Mouse (Mus musculus): Measurements from ENCODE around the gene Zmym3. TPM values are rescaled to one million over a fixed set of nuclear protein-coding genes. Genes with fewer than 3 reads are reported as not detected.
A peak's percentile ranks its signal among the peaks of the same experiment; 100 is the strongest.
"Not testable (repeated sequence)": the region's sequence is repeated elsewhere in the genome, so short reads cannot be mapped to it uniquely, and the experiment has no call there.

The Zmym3 gene
- polyA plus RNA-seq, 1 experiment from 2014 or later = 6.5 TPM

DNA sequence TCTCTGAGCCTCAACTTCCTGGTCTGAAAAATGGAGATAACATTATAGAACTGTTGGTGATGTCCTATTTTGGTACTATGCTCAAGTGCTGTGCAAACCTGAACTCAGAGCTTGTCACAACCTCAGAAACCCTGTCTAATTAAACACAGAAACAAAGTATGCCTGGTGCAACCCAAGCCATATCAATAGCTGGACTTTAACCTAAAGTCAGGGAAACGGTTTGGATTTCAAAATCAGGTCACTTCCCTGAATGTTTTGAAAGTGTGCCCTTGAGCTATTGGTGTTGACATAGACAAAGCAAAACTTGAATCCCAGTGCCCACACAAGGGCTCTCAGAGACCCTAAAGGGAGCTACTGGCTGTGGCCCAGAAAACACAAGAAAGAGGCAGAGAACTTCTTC is 40.9 kb downstream of the Zmym3 start:
- Histone ChIP-seq H3K4me2 (ENCODE audit: low read depth, low read length) (peak overlapping the region; percentile 37), H3K9ac (ENCODE audit: low read depth, low read length) (no peak overlapping the region), H3K4me3 (ENCODE audit: low read depth, low read length) (no peak overlapping the region; the same call in 1 of the 2 replicates), H3K27me3 (ENCODE audit: control insufficient read depth, insufficient read depth, low read depth, low read length) (peaks cover 26% of the 10 kb centered on the region), H3K4me1 (ENCODE audit: control insufficient read depth, low read depth, low read length) (no peaks in the 10 kb centered on the region), H3K27ac (ENCODE audit: low read length) (no peak overlapping the region; the same call in none of the 2 replicates), H3K9me3 (replicated peaks; ENCODE audit: control insufficient read depth, low read length) (no peaks in the 10 kb centered on the region), H3K36me3 (ENCODE audit: control insufficient read depth, insufficient read depth) (no peaks in the 10 kb centered on the region)
- ATAC-seq (ENCODE audit: low read depth) = 0 out of 2 replicates have a peak, but pooled peaks have one; percentile 28
- WGBS (ENCODE audit: insufficient replicate concordance) = 34% methylated on average over 1 of the region's 1 CpGs

GRCm38 (mm10) chrX:101377076-101377475 is 43.6 kb downstream of the Zmym3 start:
- H3K4me2 ChIP-seq (ENCODE audit: low read depth, low read length) = no peak overlapping the region
- 35% methylated on average over 4 of the region's 4 CpGs for WGBS (ENCODE audit: insufficient replicate concordance)
- H3K9ac ChIP-seq (ENCODE audit: low read depth, low read length) = peak overlapping the region; percentile 31; the same call in 1 of the 2 replicates
- peaks cover 5% of the 10 kb centered on the region; the same call in 1 of the 2 replicates for H3K27me3 ChIP-seq (ENCODE audit: control insufficient read depth, insufficient read depth, low read depth, low read length)
- 0 out of 2 replicates have a peak overlapping the region, but pooled peaks have one; percentile 19 for H3K27ac ChIP-seq (ENCODE audit: low read length)
- ATAC-seq (ENCODE audit: low read depth) = peak; percentile 87
- no peaks in the 10 kb centered on the region for H3K4me1 ChIP-seq (ENCODE audit: control insufficient read depth, low read depth, low read length)
- peak overlapping the region; percentile 43 for H3K4me3 ChIP-seq (ENCODE audit: low read depth, low read length)
- no peaks in the 10 kb centered on the region for H3K36me3 ChIP-seq (ENCODE audit: control insufficient read depth, insufficient read depth)
- no peaks in the 10 kb centered on the region for H3K9me3 ChIP-seq (replicated peaks; ENCODE audit: control insufficient read depth, low read length)

DNA sequence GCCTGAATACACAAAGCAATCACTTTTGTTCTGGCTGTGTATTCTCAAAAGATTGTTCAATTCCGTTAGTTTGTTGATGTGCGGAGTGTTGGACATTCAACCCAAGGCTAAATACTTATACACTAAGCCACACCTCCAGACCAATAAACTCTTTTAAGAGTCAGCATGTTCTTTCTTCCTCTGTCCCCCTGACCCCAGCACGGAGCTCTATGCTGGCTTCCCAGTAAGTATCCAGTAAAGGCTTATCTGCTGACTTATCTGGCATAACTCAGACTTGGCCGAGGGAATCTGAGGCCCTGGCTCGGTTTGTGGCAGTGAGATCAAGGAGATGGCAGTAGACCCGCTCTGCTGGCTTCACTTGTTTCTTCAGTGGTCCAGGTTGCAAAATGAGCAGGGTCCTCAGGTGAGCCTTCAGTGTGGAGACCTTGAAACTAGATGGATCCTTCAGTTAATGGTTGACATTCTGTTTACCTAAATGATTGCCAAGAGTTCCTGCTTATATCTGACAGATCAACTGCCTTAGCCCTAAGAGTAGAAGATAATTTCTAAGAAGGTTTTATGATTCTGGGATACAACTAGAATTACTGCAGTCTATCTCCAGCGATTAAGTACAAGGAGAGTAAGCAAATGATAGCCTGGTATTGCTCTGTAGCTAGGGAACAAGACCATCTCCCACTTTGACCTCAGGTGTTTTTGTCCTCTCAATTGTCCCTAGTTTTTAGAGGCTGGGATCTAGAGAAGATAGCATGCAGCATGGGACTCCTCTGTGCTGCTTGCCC is 44.3 kb downstream of the Zmym3 start, which contains the start of gene Gjb1:
Gjb1 (plus strand) TSS at position 189 of the 779 bp plus-strand sequence.
- no peak within 1 kb of the TSS; the same call in 1 of the 2 replicates for H3K4me2 ChIP-seq (ENCODE audit: low read depth, low read length)

GRCm38 (mm10) chrX:101372946-101373345 is 47.7 kb downstream of the Zmym3 start:
- Histone ChIP-seq H3K4me2 (ENCODE audit: low read depth, low read length) (no peak overlapping the region), H3K36me3 (ENCODE audit: control insufficient read depth, insufficient read depth) (no peaks in the 10 kb centered on the region), H3K4me1 (ENCODE audit: control insufficient read depth, low read depth, low read length) (no peaks in the 10 kb centered on the region), H3K9ac (ENCODE audit: low read depth, low read length) (no peak overlapping the region), H3K4me3 (ENCODE audit: low read depth, low read length) (no peak overlapping the region), H3K27me3 (ENCODE audit: control insufficient read depth, insufficient read depth, low read depth, low read length) (peaks cover 2% of the 10 kb centered on the region; the same call in 1 of the 2 replicates), H3K27ac (ENCODE audit: low read length) (no peak overlapping the region), H3K9me3 (replicated peaks; ENCODE audit: control insufficient read depth, low read length) (no peaks in the 10 kb centered on the region)
- no peak for ATAC-seq (ENCODE audit: low read depth)
- 62% methylated on average over 5 of the region's 5 CpGs for WGBS (ENCODE audit: insufficient replicate concordance)

More for the DNA sequence above, 44.3 kb downstream of the Zmym3 start, which contains the start of gene Gjb1:
- WGBS (ENCODE audit: insufficient replicate concordance) = 51% methylated on average over 7 of the region's 7 CpGs
- no peaks in the 10 kb centered on the region for H3K9me3 ChIP-seq (replicated peaks; ENCODE audit: control insufficient read depth, low read length)
- peak within 1 kb of the TSS; percentile 48 for H3K27ac ChIP-seq (ENCODE audit: low read length)
- H3K27me3 ChIP-seq (ENCODE audit: control insufficient read depth, insufficient read depth, low read depth, low read length) = peaks cover 2% of the 10 kb centered on the region; the same call in 1 of the 2 replicates
- H3K9ac ChIP-seq (ENCODE audit: low read depth, low read length) = peak within 1 kb of the TSS; percentile 31; the same call in 1 of the 2 replicates
- no peaks in the 10 kb centered on the region for H3K4me1 ChIP-seq (ENCODE audit: control insufficient read depth, low read depth, low read length)
- H3K4me3 ChIP-seq (ENCODE audit: low read depth, low read length) = peak within 1 kb of the TSS; percentile 43
- no peaks in the 10 kb centered on the region for H3K36me3 ChIP-seq (ENCODE audit: control insufficient read depth, insufficient read depth)
- ATAC-seq (ENCODE audit: low read depth) = peak; percentile 39; the same call in 1 of the 2 replicates

- no peak overlapping the region for H3K4me2 ChIP-seq (ENCODE audit: low read depth, low read length)
- H3K27me3 ChIP-seq (ENCODE audit: control insufficient read depth, insufficient read depth, low read depth, low read length) = no peaks in the 10 kb centered on the region
- 47% methylated on average over 3 of the region's 3 CpGs for WGBS (ENCODE audit: insufficient replicate concordance)
- no peaks in the 10 kb centered on the region for H3K36me3 ChIP-seq (ENCODE audit: control insufficient read depth, insufficient read depth)
- H3K9me3 ChIP-seq (replicated peaks; ENCODE audit: control insufficient read depth, low read length) = no peaks in the 10 kb centered on the region
- no peaks in the 10 kb centered on the region for H3K4me1 ChIP-seq (ENCODE audit: control insufficient read depth, low read depth, low read length)
- no peak overlapping the region for H3K9ac ChIP-seq (ENCODE audit: low read depth, low read length)
- no peak overlapping the region for H3K27ac ChIP-seq (ENCODE audit: low read length)
- ATAC-seq (ENCODE audit: low read depth) = peak; percentile 27; the same call in 1 of the 2 replicates
- no peak overlapping the region for H3K4me3 ChIP-seq (ENCODE audit: low read depth, low read length)
Measured at GRCm38 (mm10) chrX:101370573-101370972, 50.1 kb downstream of the Zmym3 start.

DNA sequence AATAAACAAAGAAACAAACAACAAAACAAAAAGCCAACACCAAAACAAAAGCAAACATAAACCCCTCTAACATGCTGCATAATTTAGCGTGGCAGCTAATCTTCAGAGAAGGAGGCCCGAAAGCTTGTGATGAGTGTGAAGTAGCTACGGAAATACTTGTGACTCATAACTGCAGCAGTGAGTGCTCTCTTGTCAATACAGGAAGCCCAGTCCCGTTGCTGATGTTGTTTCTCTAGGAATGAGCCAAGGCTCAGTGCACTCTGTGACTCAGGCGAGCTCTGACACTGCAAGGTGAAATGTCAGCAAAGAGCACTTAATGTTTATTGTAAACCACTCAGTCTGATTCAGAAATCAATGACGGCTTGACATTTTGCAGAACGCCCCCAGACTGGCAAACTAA is 51.6 kb downstream of the Zmym3 start:
- Histone ChIP-seq H3K27ac (ENCODE audit: low read length) (no peak overlapping the region), H3K36me3 (ENCODE audit: control insufficient read depth, insufficient read depth) (no peaks in the 10 kb centered on the region), H3K9ac (ENCODE audit: low read depth, low read length) (no peak overlapping the region), H3K27me3 (ENCODE audit: control insufficient read depth, insufficient read depth, low read depth, low read length) (no peaks in the 10 kb centered on the region), H3K4me2 (ENCODE audit: low read depth, low read length) (no peak overlapping the region), H3K4me1 (ENCODE audit: control insufficient read depth, low read depth, low read length) (no peaks in the 10 kb centered on the region), H3K9me3 (replicated peaks; ENCODE audit: control insufficient read depth, low read length) (no peaks in the 10 kb centered on the region), H3K4me3 (ENCODE audit: low read depth, low read length) (no peak overlapping the region)
- WGBS (ENCODE audit: insufficient replicate concordance) = 55% methylated on average over 7 of the region's 7 CpGs
- ATAC-seq (ENCODE audit: low read depth) = no peak

DNA sequence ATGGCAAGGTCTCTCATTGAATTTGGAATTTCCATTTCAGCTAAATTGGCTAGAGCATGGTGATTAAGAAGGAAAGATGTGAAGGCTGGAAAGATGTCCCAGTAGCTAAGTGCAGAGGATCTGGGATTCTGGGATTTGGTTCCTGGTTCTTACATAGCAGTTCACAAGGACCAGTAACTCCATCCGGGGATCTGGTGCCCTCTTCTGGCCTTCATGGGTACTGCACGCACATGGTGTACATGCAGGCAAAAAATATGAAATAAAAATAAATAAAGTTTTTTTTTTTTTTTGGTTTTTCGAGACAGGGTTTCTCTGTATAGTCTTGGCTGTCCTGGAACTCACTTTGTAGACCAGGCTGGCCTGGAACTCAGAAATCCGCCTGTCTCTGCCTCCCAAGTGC is 61.7 kb downstream of the Zmym3 start:
- H3K4me3 ChIP-seq (ENCODE audit: low read depth, low read length); H3K36me3 ChIP-seq (ENCODE audit: control insufficient read depth, insufficient read depth); ATAC-seq (ENCODE audit: low read depth); H3K9ac ChIP-seq (ENCODE audit: low read depth, low read length); H3K27ac ChIP-seq (ENCODE audit: low read length); H3K4me2 ChIP-seq (ENCODE audit: low read depth, low read length); H3K9me3 ChIP-seq (replicated peaks; ENCODE audit: control insufficient read depth, low read length); H3K27me3 ChIP-seq (ENCODE audit: control insufficient read depth, insufficient read depth, low read depth, low read length); H3K4me1 ChIP-seq (ENCODE audit: control insufficient read depth, low read depth, low read length): not testable (repeated sequence)
- 46% methylated on average over 4 of the region's 4 CpGs for WGBS (ENCODE audit: insufficient replicate concordance)

All from liver, embryonic 16.5 days (tissue).